Mouse (Mus musculus): ENCODE measurements around the gene Smoc1.

- TF ChIP-seq GATA1 (IDR thresholded peaks at IDR 0.05; ENCODE audit: low read length) = no peak
- TF ChIP-seq TAL1 (IDR thresholded peaks at IDR 0.05; ENCODE audit: low read length) = no peak
These were observed 77.9 kb downstream of the Smoc1 start for GRCm38 (mm10) chr12:81104546-81104945.
